Mouse (Mus musculus) liver, embryonic 14.5 days (tissue): Measurements from ENCODE around the gene Bcap29.

ENCODE experiments used
- CTCF ChIP-seq: IDR thresholded peaks from 2 replicates; pipeline ENCODE4 v1.5.1; 2016; ENCODE audit warnings: antibody characterized with exemption, low read depth, control low read depth
- EP300 ChIP-seq: IDR thresholded peaks from 2 replicates; pipeline ENCODE4 v1.6.1; 2016; ENCODE audit warnings: antibody characterized with exemption, low read depth

GRCm38 (mm10) chr12:31633970-31634342, 502 bp downstream of the Bcap29 start:
- no peak for TF ChIP-seq CTCF
- TF ChIP-seq EP300 = no peak
